Mouse (Mus musculus) cortical plate, adult 2 months (tissue): Measurements from ENCODE around the gene Tenm2.

Experiments
- CTCF ChIP-seq: fragments of 200-500 bp; IDR thresholded peaks from 2 replicates; pipeline ENCODE4 v1.5.1; 2011; ENCODE audit warnings: mild to moderate bottlenecking, control low read depth, low read length; ENCODE audit not compliant: insufficient read depth; ENCODE audit errors: extremely low read depth
- POLR2A ChIP-seq: fragments of 200-500 bp; IDR thresholded peaks from 2 replicates; pipeline ENCODE4 v1.6.1; 2011; ENCODE audit warnings: mild to moderate bottlenecking, low read length, control low read depth; ENCODE audit not compliant: insufficient read depth; ENCODE audit errors: extremely low read depth

DNA sequence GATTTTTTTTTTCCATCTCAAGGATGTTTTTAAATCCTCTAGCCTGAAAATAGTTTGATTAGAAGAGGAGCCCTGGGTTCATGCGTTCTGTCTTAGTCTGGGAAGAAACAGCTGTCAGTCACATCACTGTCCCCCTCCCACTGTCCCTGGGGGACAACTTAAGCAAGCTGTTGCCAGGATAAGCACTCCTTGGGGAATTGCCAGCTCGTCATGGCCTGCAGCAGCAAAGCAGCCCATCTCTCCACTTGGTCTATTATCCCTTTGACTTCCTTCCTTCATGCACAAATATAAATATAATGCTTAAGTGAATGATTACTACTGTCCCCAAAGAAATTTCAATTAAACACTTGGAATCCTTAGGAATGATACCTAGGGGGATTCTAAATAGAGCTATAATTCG is 344.7 kb downstream of the Tenm2 start:
- no peak for TF ChIP-seq POLR2A
- TF ChIP-seq CTCF: no peak
